Mouse (Mus musculus) mesoderm, embryonic 11.5 days (tissue): ENCODE measurements around the gene Fam184a.
"Not testable (repeated sequence)": the region's sequence is repeated elsewhere in the genome, so short reads cannot be mapped to it uniquely, and the experiment has no call there.

Experiments
- DNase-seq: peaks from one replicate; pipeline ENCODE4 v3.0.0-alpha.2; 2012; ENCODE audit warnings: low read depth, low spot score

The Fam184a gene

DNA sequence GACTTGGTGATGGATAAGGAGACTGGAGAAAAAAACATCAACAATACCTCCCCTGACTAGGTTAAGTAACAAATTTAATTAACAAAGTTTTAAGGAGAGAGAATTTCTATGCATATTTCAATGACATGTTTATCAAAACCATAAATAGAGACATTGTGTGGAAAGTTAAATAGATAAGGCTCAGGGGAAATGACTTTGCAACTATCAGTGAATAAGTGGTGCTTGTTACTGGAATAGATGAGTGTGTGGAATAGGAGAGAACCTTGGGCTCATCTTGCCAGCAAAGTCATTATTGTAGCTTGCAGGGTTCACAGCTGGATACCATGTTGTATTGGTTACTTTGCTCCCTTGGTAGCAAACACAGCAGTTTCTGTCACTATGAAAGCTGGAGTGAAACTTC, 59.7 kb downstream of the Fam184a start:
- no peak for DNase-seq

DNA sequence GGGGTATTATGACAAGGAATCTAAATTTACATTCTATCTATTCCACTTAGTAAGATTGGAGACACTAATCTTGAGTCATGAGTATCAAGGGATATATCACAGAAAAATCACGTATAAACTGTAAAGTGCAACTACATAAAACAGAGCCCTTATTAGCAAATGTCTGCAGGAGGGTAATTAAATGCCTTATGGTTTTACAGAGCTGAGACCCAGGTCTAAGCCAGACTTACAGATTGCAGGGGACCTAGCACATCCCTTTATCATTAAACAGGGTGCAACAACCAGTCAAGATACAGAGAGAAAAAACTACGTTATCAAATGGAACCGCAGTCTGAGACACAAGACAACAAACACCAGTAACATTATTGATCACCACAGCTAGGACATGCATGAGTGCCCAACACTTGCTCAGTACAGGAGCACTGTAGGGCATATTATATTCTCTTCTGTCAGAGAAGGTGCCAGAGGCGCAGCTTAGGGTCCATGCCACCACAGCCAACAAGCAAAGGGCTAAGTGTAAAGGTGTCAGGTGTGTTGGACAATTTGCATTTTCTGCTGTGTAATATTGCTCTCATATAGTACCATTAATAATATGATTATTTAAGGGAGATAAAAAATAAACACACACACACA, 61.9 kb downstream of the Fam184a start:
- DNase-seq: no peak

DNA sequence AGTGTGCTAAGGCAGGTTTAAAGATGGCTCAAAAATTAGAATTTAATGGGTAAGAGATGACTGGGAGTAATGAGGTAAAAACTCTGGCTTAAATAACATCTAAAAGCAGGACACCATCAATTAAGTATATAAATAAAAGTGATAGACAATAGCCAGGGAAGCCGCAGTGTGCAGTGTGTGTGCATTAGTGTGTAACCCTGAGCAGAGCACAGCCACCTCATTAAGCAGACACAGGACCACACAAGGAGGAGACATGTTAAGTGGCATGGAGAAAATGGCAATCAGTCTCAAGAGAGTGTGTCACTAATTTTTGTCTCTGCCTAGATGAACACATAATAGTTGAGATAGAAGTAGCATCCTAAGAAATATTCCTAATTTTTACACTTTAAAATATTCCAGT, 62.4 kb downstream of the Fam184a start:
- DNase-seq: no peak

DNA sequence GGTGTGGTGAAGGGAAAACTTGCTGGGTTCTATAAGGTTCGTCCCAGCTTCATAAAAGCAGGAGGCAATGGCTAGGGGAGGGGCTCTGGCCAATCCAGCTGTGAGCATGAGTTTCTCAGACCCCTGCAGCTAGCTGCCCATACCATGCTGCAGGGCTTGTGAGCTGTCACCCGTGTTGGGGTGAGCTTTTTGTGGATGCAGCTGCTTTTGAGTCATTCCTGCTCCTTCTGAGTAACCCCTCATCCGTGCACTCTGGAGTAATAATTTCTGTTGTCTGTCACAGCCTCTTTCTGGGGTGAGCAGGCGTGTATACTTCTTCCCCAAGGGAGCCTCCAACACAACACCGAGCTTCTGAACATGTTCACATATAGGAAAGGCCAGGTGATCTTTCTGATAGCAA, 63.0 kb downstream of the Fam184a start:
- no peak for DNase-seq

DNA sequence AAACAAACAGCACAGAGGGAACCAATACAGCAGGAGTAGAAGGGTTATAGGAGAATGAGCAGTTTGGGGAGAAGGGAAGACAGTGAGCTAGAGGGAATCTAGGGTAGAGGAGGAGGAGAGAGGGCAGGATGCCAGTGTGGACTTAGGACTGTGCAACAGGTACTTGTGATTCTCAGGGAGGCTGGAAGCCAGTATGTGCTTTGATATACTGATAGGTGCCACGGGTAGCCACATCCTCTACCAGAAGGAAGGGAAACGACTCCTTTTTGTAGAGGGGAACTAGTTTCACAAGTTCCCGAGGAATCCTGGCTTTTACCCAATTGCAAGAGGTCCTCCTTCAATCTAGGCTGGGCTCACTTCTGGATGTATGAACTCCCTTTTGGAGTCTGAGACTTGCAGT, 65.1 kb downstream of the Fam184a start:
- DNase-seq: no peak

DNA sequence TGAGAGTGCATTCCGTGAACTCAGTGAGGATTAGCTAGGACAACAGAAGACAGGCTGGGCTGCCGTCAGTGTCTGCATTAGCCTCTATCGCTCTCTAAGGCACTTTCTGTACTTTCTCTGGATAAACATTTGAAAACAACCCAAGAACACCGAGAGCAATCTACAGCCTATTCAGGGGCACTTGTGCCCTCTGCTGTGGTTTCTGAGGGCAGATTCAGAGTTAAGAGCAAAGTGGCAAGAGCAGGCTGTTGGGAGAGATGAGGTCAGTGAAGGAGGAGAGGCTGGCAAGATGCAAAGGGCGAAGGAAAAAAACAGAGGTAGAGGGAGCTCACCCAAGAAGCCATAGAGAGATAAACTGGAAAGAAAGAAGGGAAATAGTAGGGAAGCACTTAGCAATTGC, 67.7 kb downstream of the Fam184a start:
- no peak for DNase-seq

DNA sequence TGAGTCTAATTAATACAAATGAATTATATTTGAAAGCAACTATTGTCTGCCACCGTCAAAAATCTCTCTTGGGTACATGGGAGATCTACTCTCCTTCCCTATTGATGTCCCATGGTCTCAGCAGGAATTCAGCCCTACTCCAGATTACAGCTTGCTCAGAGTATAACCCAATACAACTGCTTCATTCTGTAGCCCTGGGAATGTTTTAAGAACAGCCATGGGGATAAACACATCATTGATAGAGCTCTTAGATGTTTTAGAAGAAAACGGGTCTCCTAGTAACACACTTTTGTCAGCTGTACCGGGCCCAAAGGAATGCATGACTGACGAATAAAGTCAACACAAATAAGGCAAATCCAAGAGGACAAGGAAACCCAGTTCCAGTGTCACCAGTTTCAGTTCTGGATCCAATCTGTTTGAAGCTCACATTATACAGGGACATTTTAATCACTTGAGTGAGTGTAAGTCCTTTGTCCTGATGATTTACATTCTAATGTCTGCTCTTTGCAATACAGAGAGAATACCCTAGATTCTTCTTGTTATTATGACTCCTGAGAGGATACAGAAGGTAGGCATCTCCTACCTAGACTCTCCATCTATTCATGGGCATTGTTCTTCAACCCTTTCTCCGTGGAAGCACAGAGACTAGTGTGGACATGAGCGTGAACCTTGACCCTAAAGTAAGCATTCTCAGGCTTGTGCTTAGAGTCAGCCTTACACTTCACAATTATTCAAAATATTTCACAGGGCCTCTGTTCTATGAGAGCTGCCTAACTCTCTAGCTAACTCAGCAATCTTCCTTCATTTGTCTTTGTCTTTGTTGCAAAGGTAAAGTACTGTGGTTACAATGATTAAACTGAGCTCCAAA, 71.0 kb downstream of the Fam184a start:
- DNase-seq: no peak

DNA sequence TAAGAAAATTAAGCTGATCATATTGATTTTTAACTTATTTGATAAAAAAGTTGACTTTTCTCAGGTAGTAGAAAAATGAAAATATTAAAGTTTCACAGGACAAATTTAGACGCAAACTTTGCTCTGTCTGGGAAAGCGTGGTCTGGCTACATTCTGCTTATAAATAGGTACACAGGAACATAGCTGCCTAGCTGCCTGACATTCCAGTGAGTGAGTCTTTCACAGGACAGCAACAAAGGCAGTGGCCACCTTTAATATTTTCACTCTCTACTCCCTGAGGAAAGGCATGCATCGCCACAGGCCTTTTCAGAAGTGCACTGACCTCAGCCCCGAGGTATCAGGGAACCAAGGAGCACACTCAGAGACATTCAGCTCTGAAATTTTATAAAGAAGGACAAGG, 89.1 kb downstream of the Fam184a start:
- DNase-seq: no peak

DNA sequence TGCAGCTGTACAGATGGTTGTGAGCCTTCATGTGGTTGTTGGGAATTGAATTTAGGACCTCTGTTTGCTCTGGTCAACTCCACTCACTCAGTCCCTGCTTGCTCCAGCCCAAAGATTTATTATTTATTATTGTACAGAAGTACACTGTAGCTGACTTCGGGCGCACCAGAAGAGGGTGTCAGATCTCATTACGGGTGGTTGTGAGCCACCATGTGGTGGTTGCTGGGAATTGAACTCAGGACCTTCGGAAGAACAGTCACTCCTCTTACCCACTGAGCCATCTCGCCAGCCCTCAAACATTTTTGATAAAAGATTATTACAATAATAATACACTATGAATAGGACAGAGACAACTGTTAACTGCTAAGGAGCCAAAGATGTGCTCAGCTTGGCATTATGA, 96.7 kb downstream of the Fam184a start:
- not testable (repeated sequence) for DNase-seq

DNA sequence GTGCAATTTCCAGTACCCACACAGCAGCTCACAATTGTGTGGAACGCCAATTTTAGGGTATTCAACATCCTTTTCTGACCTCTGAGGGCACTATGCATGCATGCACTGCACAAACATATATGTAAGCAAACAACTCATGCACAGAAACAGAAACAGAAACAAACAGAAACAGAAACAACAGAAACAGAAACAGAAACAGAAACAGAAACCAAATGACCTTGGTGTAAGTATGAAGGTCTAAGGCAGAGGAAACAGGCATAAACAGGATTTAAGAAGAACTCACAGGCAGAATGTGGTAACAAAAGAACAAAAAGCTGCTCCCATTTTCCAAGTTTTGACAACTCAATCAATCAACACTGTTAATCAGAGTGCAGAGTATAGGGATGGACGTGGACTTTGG, 100.2 kb downstream of the Fam184a start:
- DNase-seq: no peak

DNA sequence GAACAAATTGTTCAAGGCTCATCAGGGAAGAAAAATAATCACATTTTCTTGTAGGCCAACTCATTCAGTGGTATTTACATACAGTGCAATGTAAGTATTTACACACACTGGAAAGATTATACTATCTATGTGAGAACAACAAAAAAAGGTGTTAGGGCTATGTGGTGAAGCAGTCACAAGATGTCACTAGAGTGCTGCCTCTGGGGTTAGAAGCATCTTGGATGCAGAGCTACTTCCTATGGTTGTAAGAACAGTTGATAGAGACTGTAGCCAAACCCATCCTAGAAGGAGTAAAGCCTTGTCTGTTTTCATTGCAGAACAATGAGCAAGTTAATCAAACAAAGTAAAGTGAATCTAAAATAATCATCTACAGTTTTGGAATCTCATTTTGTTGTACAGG, 109.4 kb downstream of the Fam184a start:
- peak; percentile 35 for DNase-seq

DNA sequence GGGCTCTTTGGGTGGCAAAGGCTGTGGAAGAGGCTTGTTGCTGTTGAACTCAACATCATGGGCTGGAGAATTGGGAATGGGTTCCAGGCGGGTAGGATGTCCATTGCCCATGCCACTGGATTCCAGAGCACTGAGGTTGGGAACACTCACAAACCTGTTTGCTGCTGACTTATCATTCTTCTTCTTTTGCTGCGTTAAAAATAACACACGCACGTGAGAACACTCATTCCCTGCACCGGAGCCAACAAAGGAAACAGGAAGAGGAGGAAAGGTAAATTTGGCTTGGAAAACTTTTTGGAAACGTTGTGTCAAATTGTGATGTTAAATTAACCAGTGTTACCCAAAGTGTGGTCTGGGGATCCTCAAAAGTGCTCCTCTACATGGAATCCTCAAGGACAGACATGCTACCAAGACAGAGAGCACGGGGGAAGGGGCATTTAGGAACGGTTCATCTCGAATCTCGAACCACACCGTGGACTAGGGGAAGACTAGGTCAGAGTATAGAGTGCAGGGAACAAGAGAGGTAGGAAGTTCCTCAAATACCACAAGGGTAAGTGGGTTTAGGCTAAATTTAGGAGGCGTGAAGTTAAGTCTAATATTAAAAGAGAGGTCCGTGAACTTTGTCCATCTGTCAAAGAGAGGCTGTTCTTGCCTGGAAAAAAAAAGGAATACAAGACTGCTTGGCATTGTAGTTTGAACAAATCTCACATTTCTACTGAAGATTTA, 115.5 kb downstream of the Fam184a start:
- no peak for DNase-seq

DNA sequence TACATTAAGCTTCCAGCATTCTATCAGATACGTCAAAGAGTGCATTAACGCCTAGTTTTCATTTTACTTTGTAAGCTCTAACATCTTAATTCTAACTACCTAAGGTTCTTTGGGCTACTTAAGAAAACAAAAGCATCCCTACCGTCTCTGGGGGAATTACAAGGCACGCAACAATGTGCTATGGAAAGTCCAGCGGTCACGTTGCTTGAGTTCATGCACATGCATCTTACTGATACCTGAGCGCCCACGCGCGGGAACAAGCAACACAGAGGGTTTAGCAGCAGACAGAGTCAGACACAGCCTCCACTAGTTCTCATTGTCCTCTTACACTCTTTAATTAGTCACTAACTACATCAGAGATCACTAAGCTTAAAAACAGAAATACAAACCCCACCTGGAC, 116.8 kb downstream of the Fam184a start:
- DNase-seq: no peak

DNA sequence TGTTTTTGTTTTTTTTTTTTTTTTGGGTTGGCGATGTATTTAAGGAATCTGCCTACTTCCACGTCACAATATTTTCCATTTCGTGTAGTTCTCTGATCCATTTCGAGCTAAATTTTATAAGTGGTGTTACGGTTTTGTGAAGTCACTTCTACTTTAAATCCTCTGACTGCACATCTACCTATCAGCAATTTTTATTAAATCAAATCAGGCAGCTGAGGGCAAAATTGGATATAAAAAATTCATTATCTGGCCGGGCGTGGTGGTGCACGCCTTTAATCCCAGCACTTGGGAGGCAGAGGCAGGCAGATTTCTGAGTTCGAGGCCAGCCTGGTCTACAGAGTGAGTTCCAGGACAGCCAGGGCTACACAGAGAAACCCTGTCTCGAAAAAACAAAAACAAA, 120.6 kb downstream of the Fam184a start, which contains the start of gene Mcm9:
Gene Mcm9, minus strand, starts transcription at position 101 of the 400 bp plus-strand sequence.
- DNase-seq: not testable (repeated sequence)

DNA sequence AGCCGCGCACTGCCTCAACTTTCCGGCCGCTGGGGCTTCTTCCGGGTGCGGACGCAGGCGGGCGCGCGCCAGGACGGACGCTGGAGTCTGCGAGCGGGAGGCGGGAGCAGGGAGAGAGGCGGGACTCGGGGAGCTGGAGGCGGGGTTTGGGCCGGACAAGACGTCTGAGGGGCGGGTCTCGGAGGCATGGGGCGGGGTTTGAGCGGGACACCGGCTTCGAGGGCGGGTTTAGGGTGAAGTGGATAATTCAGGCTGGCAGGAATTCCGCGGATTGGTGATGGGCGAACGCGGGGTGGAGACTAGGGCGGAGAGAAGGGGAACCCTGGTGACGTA, 121.0 kb downstream of the Fam184a start:
- peak; percentile 97 for DNase-seq

DNA sequence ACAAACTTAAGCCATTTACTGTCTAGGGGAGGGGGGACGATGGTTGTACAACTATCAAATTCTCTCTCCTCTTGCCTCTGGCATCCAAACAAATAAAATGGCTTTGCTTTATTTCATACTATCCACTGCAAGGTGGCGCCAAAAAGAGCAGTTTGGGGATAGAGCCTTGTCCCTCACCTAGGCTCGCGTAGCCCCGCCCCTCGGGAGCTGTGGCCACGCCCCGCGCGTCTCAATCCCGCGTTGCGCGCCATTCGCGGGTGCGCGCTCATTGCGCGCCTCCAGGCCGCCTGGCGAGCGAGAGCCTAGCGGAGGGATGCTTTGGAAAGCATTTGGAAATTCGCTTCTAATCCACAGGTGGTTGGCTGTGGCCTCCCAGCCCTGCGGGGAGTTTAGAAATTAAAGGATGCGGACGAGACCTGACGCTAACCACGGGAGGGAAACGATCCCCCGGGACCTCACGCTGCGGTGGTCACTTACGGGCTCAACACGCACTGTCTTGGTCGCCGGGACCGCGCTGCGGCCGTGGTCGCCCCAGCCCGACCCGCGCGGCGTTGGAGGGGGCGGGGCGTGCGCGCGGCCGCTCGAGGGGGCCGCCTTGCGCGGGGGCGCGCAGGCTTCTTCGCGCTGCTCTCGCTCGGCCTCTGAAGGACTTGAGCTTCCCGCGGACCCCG, 121.5 kb downstream of the Fam184a start:
- peak; percentile 93 for DNase-seq

DNA sequence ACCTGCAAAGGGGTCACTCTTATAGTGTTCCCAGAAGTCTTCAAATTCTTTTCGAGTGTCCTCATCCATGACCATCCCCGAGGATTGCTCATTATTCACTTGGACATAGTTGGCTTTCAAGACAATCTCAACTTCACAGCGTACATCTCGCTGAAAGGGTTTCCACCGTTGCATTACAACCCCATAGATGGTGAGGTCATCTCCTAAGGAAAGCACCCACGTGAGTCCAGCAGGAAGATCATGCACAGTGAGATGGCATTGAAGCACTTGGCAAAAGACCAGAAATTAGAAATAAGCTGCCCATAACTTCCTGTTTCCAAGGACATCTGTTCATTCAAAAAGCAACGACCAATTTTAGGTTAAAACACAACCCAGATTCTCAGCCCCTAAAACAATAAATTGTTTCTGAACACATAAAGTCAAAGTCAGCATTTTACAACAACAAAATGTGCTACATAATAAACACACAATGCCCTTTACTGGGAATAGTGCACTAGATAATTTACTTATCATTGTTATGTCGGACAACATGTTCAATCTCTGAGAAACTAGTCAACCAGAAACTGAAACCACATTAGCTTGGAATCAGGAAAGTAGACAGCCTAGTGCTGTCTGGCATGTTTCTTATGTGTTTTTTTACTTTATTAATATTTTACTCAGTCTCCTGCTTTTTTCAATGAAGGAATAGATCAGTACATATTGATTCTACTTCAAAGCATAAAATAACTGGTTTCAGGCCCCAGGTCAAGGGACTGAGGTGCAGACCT, 134.9 kb downstream of the Fam184a start:
- no peak for DNase-seq

DNA sequence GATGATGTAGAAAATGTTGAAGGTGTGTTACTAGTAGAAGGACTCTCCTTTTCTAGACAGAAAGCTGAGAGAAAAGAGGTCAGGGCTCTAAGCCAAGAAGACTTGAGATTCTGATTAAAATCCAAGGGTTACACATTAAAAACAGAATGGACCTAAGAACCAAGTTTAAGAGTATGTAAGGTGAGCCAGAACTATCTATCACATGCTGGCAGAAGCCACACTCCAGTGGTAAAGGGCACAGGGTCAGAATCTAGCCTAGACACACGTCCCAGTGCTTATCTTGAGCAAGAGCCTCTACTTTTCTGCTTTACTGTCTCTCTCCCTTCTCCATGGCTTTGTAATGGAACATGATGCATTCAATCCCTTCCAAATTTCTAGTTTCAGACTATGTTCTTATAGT, 137.0 kb downstream of the Fam184a start:
- no peak for DNase-seq

DNA sequence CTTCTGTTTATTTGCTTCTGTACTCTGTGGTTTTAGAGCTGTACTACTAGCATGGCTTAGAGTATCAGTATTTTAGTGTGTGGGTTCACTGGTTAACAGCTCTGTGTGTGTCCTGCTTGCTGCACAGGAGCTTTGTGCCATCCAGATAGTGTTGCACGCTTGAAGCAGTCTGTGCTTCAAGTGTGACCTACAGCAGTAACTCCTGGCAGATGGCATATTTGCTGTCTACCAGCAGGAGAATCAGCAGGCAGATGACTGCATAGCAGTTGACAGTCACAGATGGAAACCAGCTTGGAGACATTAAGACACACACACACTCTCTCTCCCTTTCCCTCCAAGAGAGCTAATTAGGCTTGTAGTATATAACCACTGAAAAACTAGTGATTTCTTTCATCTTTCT, 138.8 kb downstream of the Fam184a start:
- no peak for DNase-seq

DNA sequence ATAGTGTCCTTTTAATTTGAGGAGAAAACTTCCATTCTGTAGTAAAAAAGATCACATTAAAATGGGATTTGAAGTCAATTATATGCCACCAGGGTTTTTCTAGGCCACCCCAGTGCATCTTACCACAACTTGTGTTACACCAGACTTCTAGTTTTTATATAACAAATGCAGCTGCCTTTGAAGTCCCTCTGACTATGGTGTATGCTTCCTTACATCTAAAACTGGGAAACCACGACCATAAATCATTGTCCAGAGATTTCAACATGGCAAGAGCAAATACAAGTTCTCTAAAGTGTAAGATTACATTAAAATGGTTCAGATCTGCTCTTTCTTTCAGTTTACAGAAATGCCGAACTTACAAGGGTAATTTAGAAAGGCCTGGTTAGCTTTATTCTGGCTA, 142.6 kb downstream of the Fam184a start:
- no peak for DNase-seq

DNA sequence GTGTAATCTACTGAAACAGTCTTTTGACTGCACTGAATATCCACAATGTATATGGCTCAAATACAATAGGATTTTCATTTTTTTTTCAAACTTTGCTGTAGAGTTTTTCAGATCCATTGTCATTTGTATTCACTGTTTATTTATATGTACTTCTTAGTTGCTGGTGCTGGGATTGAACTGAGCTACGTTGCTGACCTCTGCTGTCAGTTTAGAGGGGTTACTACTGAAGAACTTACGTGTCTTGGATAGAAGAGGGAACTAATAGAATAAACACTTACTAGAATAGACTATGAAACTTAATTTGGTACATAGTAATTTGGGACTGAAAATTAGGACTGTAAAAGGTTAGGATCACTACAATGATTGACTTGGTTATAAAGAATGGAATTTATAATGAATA, 145.6 kb downstream of the Fam184a start:
- no peak for DNase-seq
